Mouse (Mus musculus) heart, embryonic 11.5 days (tissue): ENCODE results near the gene Zeb2. TPM values are rescaled to one million over a fixed set of nuclear protein-coding genes. Genes with fewer than 3 reads are reported as not detected.

Experiments used
- ATAC-seq: fragments of 200-750 bp; cut with Nextera tagmentation; replicated peaks from 2 replicates; pipeline ENCODE4 v1.8.0; 2017; ENCODE audit warnings: moderate library complexity; ENCODE audit not compliant: insufficient number of reproducible peaks, low FRiP score, low TSS enrichment
- H3K27ac ChIP-seq: fragments of 300-500 bp; sonication (generic); 2 replicates; pipeline ENCODE4 v1.5.1; 2014; ENCODE audit warnings: mild to moderate bottlenecking, low read depth, low read length
- H3K27me3 ChIP-seq: fragments of 300-500 bp; sonication (generic); 2 replicates; pipeline ENCODE4 v1.6.1; 2014; ENCODE audit warnings: mild to moderate bottlenecking, low read length, mixed read lengths; ENCODE audit not compliant: control insufficient read depth, insufficient read depth
- H3K36me3 ChIP-seq: fragments of 300-500 bp; sonication (generic); 2 replicates; pipeline ENCODE4 v1.6.1; 2014; ENCODE audit warnings: mild to moderate bottlenecking, low read length, moderate library complexity, mixed read lengths; ENCODE audit not compliant: control insufficient read depth, insufficient read depth
- H3K4me1 ChIP-seq: fragments of 300-500 bp; sonication (generic); 2 replicates; pipeline ENCODE4 v1.6.1; 2014; ENCODE audit warnings: low read length; ENCODE audit not compliant: control insufficient read depth, insufficient read depth
- H3K4me2 ChIP-seq: fragments of 300-500 bp; sonication (generic); 2 replicates; pipeline ENCODE4 v1.6.1; 2014; ENCODE audit warnings: mild to moderate bottlenecking, moderate library complexity
- H3K4me3 ChIP-seq: fragments of 300-500 bp; sonication (generic); 2 replicates; pipeline ENCODE4 v1.5.1; 2014; ENCODE audit warnings: low read depth, low read length
- H3K9ac ChIP-seq: fragments of 300-500 bp; sonication (generic); 2 replicates; pipeline ENCODE4 v1.6.1; 2014; ENCODE audit warnings: mild to moderate bottlenecking, low read depth, low read length, moderate library complexity
- H3K9me3 ChIP-seq: fragments of 300-500 bp; sonication (generic); replicated peaks from 2 replicates; pipeline ENCODE4 v1.6.1; 2016; ENCODE audit warnings: low read length; ENCODE audit not compliant: control insufficient read depth
- WGBS: fragments of 180-500 bp; shearing (Covaris S2); extraction: QIAGEN DNeasy Blood & Tissue Kit; methylation state at CpG from one replicate; pipeline ENCODE4 v1.1.7; 2014; ENCODE audit not compliant: insufficient replicate concordance; 5-methylcytosine and 5-hydroxymethylcytosine counted together
- polyA plus RNA-seq: library from polyadenylated mRNA; unstranded; fragments of >200 nt; fragmentation: Nextera tagmentation; extraction: Ambion mirVana; gene quantifications from 2 replicates; pipeline ENCODE4 v1.2.1, GENCODE M21; 2014

Zeb2 gene
- polyA plus RNA-seq, 1 experiment from 2014 or later = 27.5 TPM

DNA sequence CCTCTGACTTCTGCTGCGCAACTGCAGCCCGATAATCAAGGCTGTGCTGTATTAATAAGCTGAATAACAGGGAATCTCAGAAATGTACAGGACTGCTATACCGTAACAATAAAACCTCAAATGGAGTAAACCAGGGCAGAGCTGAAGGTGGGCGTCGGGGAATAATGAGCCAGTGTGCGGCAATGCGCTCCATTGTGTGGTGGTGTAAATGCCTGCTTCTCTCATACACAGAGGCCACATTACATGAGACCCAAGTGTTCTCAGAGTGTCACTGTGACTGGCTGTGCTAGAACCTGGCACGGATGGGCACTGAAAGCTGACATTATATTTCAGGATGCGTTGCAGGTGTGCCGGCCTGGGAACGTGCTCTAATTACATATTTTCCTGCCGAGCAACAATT is 58.2 kb downstream of the Zeb2 start:
- no peak overlapping the region for H3K27ac ChIP-seq
- H3K4me1 ChIP-seq = peaks cover 71% of the 10 kb centered on the region
- H3K36me3 ChIP-seq = no peaks in the 10 kb centered on the region
- no peaks in the 10 kb centered on the region for H3K9me3 ChIP-seq
- 88% methylated on average over 12 of the region's 12 CpGs for WGBS
- H3K27me3 ChIP-seq = no peaks in the 10 kb centered on the region
- no peak overlapping the region for H3K4me2 ChIP-seq
- H3K4me3 ChIP-seq = no peak overlapping the region
- no peak overlapping the region for H3K9ac ChIP-seq
- ATAC-seq = no peak

DNA sequence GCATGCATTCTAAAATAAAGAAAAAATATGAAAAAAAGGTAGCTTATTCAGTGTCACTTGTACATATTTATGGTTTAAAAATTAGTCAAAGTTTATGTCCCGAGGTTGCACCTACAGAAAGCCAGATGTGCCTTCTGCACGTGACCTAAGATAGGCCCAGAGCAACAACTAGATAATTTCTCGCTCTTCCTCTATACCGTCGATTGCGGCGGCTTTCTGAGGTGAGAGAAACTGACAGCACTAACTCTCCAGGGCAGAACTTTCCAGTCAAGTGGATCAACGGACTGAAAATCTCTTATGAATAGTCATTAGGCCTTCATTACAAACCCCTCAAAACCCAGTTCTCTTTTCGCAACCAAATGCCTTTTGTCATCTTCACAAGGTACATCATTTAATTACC is 59.0 kb downstream of the Zeb2 start:
- Histone ChIP-seq H3K27me3 (no peaks in the 10 kb centered on the region), H3K27ac (no peak overlapping the region), H3K9ac (no peak overlapping the region), H3K4me3 (no peak overlapping the region), H3K36me3 (no peaks in the 10 kb centered on the region), H3K4me2 (no peak overlapping the region), H3K9me3 (no peaks in the 10 kb centered on the region), H3K4me1 (peaks cover 66% of the 10 kb centered on the region)
- 66% methylated on average over 9 of the region's 9 CpGs for WGBS
- no peak for ATAC-seq

DNA sequence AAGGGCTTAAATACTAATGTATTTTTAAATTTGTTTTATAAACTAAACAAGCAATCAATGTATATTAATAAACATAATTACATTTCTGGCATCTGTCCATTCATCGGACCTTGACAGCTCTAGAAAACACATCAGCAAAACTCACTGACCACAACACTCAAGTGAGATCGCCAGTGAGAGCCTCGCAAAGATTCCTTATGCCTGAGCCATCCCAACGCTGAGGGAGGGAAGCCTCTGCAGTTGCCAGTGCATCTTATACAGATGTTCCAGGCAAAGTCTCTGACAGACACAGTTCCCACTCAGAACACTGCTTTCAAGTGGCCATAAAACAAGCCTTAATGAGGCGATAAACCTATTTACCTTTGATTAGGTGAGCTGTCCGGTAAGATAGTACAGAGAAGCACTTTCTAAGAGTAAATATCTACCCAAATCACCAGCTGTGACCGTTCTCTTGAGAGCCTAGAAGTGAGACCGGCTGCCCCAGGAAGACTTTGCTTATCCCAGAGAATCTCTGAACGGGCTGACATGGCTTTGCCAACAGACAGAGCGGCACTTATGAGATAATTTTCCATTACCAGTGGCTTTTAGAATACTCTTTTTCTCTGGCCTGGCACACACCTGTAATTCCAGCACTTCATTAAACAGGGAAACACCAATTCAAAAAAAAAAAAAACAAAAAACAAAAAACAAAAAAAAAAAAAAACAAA is 60.2 kb downstream of the Zeb2 start:
- no peak overlapping the region for H3K4me3 ChIP-seq
- H3K9me3 ChIP-seq = no peaks in the 10 kb centered on the region
- no peak overlapping the region for H3K9ac ChIP-seq
- WGBS = 48% methylated on average over 10 of the region's 10 CpGs
- H3K36me3 ChIP-seq = no peaks in the 10 kb centered on the region
- ATAC-seq = no peak
- H3K27me3 ChIP-seq = no peaks in the 10 kb centered on the region
- H3K4me2 ChIP-seq = 0 out of 2 replicates have a peak overlapping the region, but pooled peaks have one; percentile 37
- peak overlapping the region; percentile 54 for H3K27ac ChIP-seq
- peaks cover 65% of the 10 kb centered on the region for H3K4me1 ChIP-seq

DNA sequence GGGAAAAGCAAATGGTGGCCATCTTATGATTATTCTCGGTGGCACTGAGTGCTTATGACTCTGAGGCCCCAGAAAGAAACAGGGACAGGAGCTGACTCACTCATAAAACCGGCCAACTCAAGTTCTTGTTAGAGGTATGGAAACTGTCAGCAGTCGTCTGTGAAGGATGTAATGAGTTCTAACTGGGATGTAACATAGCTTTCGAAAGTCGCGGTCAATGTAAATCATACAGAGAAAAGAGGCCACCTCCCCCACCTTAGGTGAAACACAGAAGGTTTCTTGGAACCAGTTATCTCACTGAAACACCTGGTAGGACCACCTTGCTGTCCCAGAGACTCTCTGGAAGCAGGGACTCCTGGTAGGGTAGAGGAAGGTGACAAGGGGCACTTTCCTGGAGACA is 61.3 kb downstream of the Zeb2 start:
- H3K9ac ChIP-seq = peak overlapping the region; percentile 34; the same call in 1 of the 2 replicates
- peak; percentile 64; the same call in 1 of the 2 replicates for ATAC-seq
- no peak overlapping the region for H3K4me3 ChIP-seq
- peak overlapping the region; percentile 78 for H3K27ac ChIP-seq
- H3K4me2 ChIP-seq = peak overlapping the region; percentile 38
- 60% methylated on average over 6 of the region's 6 CpGs for WGBS
- H3K36me3 ChIP-seq = no peaks in the 10 kb centered on the region
- no peaks in the 10 kb centered on the region for H3K9me3 ChIP-seq
- peaks cover 57% of the 10 kb centered on the region for H3K4me1 ChIP-seq
- H3K27me3 ChIP-seq = no peaks in the 10 kb centered on the region

DNA sequence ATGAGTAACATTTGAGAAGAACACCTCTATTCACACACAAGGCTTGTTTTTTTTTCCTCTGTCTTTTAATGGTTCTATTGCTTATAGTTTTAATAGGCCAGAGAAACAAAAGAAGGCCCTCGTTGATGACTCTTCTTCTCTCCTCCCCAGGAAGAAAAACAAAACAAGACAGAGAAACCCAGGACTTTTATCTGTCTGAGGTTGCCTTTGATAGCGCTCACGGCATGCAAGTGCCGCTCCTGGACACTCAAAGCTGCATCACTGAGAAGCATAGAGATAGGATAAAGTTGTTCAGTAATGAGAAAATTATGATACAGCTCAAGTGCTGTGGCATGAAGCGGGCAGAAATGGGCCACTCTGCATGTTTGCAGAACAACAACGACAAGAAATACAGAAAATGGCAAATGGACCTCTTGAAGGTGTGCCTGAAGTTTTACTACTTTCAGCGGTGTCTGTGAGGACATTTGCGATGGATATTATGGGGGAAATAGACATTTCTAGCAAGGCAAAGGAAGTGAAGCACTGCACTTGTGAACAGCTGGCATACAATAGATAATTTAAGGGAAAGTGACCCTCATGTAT is 62.1 kb downstream of the Zeb2 start:
- Histone ChIP-seq H3K4me1 (peaks cover 56% of the 10 kb centered on the region), H3K36me3 (no peaks in the 10 kb centered on the region), H3K27ac (peak overlapping the region; percentile 78), H3K4me3 (no peak overlapping the region), H3K27me3 (no peaks in the 10 kb centered on the region), H3K9ac (no peak overlapping the region), H3K4me2 (peak overlapping the region; percentile 38), H3K9me3 (no peaks in the 10 kb centered on the region)
- 0 out of 2 replicates have a peak, but pooled peaks have one; percentile 52 for ATAC-seq
- 44% methylated on average over 8 of the region's 8 CpGs for WGBS

DNA sequence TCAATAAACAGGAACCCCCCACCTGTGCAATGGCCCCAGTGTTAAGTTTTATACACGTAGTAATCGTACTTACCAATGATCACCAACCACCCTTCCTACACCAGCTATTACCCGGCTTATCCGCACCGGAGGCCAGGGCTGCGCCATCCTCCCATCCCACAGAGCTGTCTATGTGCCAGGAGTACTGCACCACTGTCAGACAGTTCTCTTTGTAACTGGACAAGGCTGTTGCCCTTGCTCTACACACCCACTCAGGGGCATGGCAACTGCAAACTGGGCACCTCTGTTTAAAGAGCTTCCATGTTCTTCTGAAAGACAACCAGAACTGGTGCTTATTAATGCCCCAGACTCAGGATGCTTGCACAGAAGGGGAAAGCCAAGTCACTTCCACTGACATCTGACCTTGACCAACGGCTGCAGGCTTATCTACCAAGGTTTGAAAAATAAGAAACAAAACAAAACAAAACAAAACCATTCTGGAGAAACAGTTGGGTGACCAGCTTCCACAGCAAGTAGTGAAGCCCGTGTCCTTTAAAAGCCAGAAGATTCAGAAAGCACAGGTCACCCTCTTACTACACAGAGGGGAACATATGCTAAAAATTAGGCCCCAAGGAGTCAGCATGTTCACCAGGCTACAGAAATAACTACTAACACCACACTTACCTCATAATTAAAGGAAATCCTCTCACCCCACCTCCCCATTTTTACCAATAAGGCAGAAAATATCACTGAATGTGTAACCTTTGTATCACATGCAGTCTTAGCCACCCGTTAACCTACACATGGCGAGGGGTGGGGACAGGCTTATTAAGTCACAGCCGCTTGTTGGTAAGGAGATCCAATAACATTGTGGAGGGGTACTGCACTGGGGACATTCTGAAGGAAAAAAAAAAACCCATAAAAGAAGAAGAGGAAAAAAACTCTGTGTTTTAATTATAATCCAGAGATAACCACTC is 62.8 kb downstream of the Zeb2 start:
- Histone ChIP-seq H3K27me3 (no peaks in the 10 kb centered on the region), H3K4me2 (no peak overlapping the region), H3K36me3 (no peaks in the 10 kb centered on the region), H3K9me3 (no peaks in the 10 kb centered on the region), H3K4me3 (no peak overlapping the region), H3K27ac (peak overlapping the region; percentile 78), H3K9ac (no peak overlapping the region), H3K4me1 (peaks cover 61% of the 10 kb centered on the region)
- 76% methylated on average over 11 of the region's 11 CpGs for WGBS
- no peak for ATAC-seq

DNA sequence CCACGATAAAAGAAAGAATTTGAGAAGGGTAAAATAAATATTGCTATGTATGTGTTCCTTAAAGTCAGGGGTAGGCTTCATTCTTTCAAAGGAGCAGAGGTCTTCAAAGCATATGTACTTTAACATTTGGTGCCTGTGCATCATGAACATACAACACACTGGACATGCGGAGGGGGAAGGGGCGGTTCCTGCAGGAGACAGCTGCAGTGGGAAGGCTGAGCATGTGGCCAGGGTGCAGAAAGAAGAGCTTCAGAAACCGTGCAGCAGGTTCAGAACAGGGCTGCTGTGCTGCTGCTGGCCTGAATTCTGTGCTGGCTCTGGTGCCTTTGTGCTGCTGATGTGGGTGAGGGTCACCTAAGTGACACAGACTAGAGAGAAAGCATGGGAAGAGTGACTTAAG is 64.6 kb downstream of the Zeb2 start:
- Histone ChIP-seq H3K9me3 (no peaks in the 10 kb centered on the region), H3K4me1 (peaks cover 50% of the 10 kb centered on the region), H3K27me3 (no peaks in the 10 kb centered on the region), H3K4me2 (no peak overlapping the region), H3K36me3 (no peaks in the 10 kb centered on the region), H3K4me3 (no peak overlapping the region), H3K27ac (peak overlapping the region; percentile 35; the same call in 1 of the 2 replicates), H3K9ac (no peak overlapping the region)
- WGBS = 58% methylated on average over 4 of the region's 4 CpGs
- ATAC-seq = no peak

DNA sequence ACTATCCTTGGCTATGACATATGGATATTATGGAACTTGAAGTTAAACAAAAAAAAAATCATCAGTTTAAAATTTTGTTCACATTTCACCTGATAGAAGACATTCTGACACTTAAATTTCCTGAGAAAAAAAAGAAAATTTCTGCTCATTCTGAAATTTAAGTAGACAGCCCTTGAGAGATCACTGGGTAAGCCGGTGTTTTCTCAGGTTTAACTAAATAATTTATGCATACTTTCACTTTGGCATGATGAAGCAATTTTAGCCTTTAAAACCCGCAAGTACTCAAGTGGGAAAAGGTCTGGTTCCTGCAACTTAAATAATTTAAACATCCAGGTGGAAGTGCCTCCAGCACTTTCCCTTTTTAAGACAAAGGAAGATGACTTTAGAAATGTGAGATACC is 65.9 kb downstream of the Zeb2 start:
- 88% methylated on average over 2 of the region's 2 CpGs for WGBS

More for the DNA sequence above, 65.9 kb downstream of the Zeb2 start:
- no peak overlapping the region for H3K4me2 ChIP-seq
- H3K9me3 ChIP-seq = no peaks in the 10 kb centered on the region
- peaks cover 43% of the 10 kb centered on the region for H3K4me1 ChIP-seq
- H3K9ac ChIP-seq = no peak overlapping the region
- H3K27ac ChIP-seq = no peak overlapping the region
- no peaks in the 10 kb centered on the region for H3K27me3 ChIP-seq
- no peaks in the 10 kb centered on the region for H3K36me3 ChIP-seq
- no peak for ATAC-seq
- H3K4me3 ChIP-seq = no peak overlapping the region
